Comparison of ENCODE assay signal across 8 mouse cellular contexts in the genomic region with DNA sequence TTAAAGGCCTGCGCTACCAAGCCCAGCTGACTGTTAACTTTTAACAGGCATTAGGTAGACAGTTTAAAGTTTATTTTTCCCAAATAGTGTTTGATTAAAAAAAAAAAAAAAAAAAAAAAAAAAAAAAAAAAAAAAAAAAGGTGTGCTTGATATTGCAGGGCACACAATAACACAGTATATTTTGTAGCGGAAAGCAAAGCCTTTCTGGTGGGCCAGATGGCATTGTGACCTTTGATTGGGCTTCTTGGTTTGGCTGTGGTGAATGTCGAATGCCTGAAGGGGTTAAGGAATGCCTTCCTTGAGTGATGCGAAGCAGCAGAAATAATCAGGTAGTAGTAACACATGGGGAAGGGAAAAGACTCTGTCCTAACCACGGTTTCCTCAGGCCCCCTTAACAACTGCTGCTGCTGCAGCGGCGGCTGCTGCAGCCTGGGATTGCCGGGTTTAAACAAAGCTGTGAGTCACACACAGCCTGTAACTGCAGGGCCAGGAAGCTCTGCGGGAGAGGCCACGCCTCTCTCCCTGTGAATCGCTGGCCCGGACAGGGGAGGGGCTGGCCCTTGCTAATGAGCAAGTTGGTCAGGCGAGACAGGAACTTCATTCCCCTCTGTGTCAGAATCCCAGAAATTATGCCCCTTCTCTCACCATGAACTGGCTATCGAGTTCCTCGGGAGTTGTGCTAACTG. TPM values are rescaled to one million over a fixed set of nuclear protein-coding genes. Genes with fewer than 3 reads are reported as not detected.
A peak's percentile ranks its signal among the peaks of the same experiment; 100 is the strongest.
DNase-seq lines count a peak whose midpoint lies in the region; ATAC-seq and TF ChIP-seq lines count a peak whose summit lies in the region.

No protein-coding gene starts in this region.

- H3K4me2 ChIP-seq in lung, postnatal 0 days (replicated peaks; ENCODE audit: low read depth, low read length) = peak overlapping the region; percentile 67

- H3K9ac ChIP-seq in lung, postnatal 0 days (replicated peaks; ENCODE audit: low read depth) = peak overlapping the region; percentile 24; the same call in 1 of the 2 replicates

- H3K4me3 ChIP-seq in hindbrain, embryonic 10.5 days = peak overlapping the region; percentile 64
- peak overlapping the region; percentile 51 for H3K4me3 ChIP-seq in lung, postnatal 0 days (ENCODE audit: low read depth, low read length)

- no peaks in the 10 kb centered on the region for H3K9me3 ChIP-seq in hindbrain, embryonic 10.5 days
- no peaks in the 10 kb centered on the region for H3K9me3 ChIP-seq in lung, postnatal 0 days (ENCODE audit: low read length)

- H3K27me3 ChIP-seq in hindbrain, embryonic 10.5 days (ENCODE audit: insufficient read depth, poor library complexity, severe bottlenecking) = no peaks in the 10 kb centered on the region
- H3K27me3 ChIP-seq in lung, postnatal 0 days (replicated peaks; ENCODE audit: insufficient read depth, low read length) = no peaks in the 10 kb centered on the region

- ATAC-seq in lung, postnatal 0 days = peak; percentile 97

- WGBS in hindbrain, embryonic 10.5 days = 8% methylated on average over 15 of the region's 15 CpGs
- 7% methylated on average over 15 of the region's 15 CpGs for WGBS in lung, postnatal 0 days

- H3K4me1 ChIP-seq in hindbrain, embryonic 10.5 days (replicated peaks) = peaks cover 18% of the 10 kb centered on the region
- peaks cover 14% of the 10 kb centered on the region; the same call in 1 of the 2 replicates for H3K4me1 ChIP-seq in lung, postnatal 0 days (ENCODE audit: insufficient read depth, low read depth, low read length)

- no peaks in the 10 kb centered on the region for H3K36me3 ChIP-seq in hindbrain, embryonic 10.5 days
- H3K36me3 ChIP-seq in lung, postnatal 0 days (ENCODE audit: insufficient read depth, low read length) = no peaks in the 10 kb centered on the region

- peak; percentile 97 for DNase-seq in Muller cell, postnatal 12 days (ENCODE audit: inconsistent ontology term)
- peak; percentile 13 for DNase-seq in cerebellum, adult 9-10 months
- peak; percentile 20 to 73 for DNase-seq in frontal cortex, adult 2 months (ENCODE audit: extremely low spot score in 1 of 2, low spot score in 1 of 2)
- peak; percentile 88 for DNase-seq in hindbrain, embryonic 10.5 days (ENCODE audit: low spot score)
- DNase-seq in layer of hippocampus, postnatal 10 days (ENCODE audit: low spot score in 2 of 2) = peak; percentile 57 to 59
- peak; percentile 97 for DNase-seq in lung, postnatal 0 days (ENCODE audit: low spot score)
- DNase-seq in ovary, postnatal 10 days (ENCODE audit: low spot score) = peak; percentile 45
- peak; percentile 46 to 53 for DNase-seq in thymus, postnatal 10 days (ENCODE audit: low spot score in 2 of 2)

- peak; percentile 40; the same call in 1 of the 2 replicates for TF ChIP-seq EP300 in lung, postnatal 0 days (IDR thresholded peaks at IDR 0.05)

- peak overlapping the region; percentile 89 for H3K27ac ChIP-seq in hindbrain, embryonic 10.5 days
- peak overlapping the region; percentile 94 for H3K27ac ChIP-seq in lung, postnatal 0 days (ENCODE audit: low read length)

- TF ChIP-seq CTCF in lung, postnatal 0 days (IDR thresholded peaks at IDR 0.05) = no peak

RNA-seq across cellular contexts. Expression of a gene that starts 18.9 kb away (rescaled TPM):
- polyA plus RNA-seq in frontal cortex, adult 2 months (2012; rRNA removed) = 4.6 and 5.7 TPM in 2 replicates
- polyA plus RNA-seq in hindbrain, embryonic 10.5 days (2016; fragmentation: Nextera tagmentation; extraction: Ambion mirVana) = 10.0 and 10.9 TPM in 2 replicates
- 1 to 10 TPM; 9.2 to 9.8 TPM for total RNA-seq in layer of hippocampus, postnatal 10 days (2021)
- 28.6 and 43.3 TPM in 2 replicates for polyA plus RNA-seq in lung, postnatal 0 days (2015; fragmentation: Nextera tagmentation; extraction: Ambion mirVana)

Comparison
In these comparisons a context has a peak if more than half of its experiments do, and no peak if none do; other contexts are left out.
1. Peak in every context shown above with its lines: DNase-seq, ATAC-seq, H3K4me3 ChIP-seq and H3K27ac ChIP-seq.
2. DNase-seq: peak in every context shown above with its lines; median percentile 97 in Muller cell, postnatal 12 days; 97 in lung, postnatal 0 days; 88 in hindbrain, embryonic 10.5 days; 58 in layer of hippocampus, postnatal 10 days; 50 in thymus, postnatal 10 days; 46 in frontal cortex, adult 2 months; 45 in ovary, postnatal 10 days; 13 in cerebellum, adult 9-10 months.